Mouse (Mus musculus) heart, embryonic 16.5 days (tissue): ENCODE measurements around the gene Gpc6. TPM values are rescaled to one million over a fixed set of nuclear protein-coding genes. Genes with fewer than 3 reads are reported as not detected.
A peak's percentile ranks its signal among the peaks of the same experiment; 100 is the strongest.

Source experiments
- ATAC-seq: fragments of 200-750 bp; cut with Nextera tagmentation; replicated peaks from 2 replicates; pipeline ENCODE4 v1.8.0; 2017; ENCODE audit warnings: moderate number of reproducible peaks; ENCODE audit not compliant: insufficient read depth, low FRiP score; ENCODE audit errors: extremely low read depth
- H3K27ac ChIP-seq: fragments of 300-500 bp; sonication (generic); 2 replicates; pipeline ENCODE4 v1.5.1; 2014; ENCODE audit warnings: mild to moderate bottlenecking, low read length, control low read depth, moderate library complexity
- H3K27me3 ChIP-seq: fragments of 300-500 bp; sonication (generic); 2 replicates; pipeline ENCODE4 v1.6.1; 2014; ENCODE audit warnings: low read length, mixed read lengths; ENCODE audit not compliant: control insufficient read depth, insufficient read depth
- H3K36me3 ChIP-seq: fragments of 300-500 bp; sonication (generic); 2 replicates; pipeline ENCODE4 v1.6.1; 2014; ENCODE audit not compliant: control insufficient read depth, insufficient read depth
- H3K4me1 ChIP-seq: fragments of 300-500 bp; sonication (generic); 2 replicates; pipeline ENCODE4 v1.6.1; 2014; ENCODE audit warnings: low read length, mixed read lengths; ENCODE audit not compliant: control insufficient read depth, insufficient read depth
- H3K4me2 ChIP-seq: fragments of 300-500 bp; sonication (generic); 2 replicates; pipeline ENCODE4 v1.6.1; 2014; ENCODE audit warnings: low read depth, mild to moderate bottlenecking, control low read depth, low read length
- H3K4me3 ChIP-seq: fragments of 300-500 bp; sonication (generic); 2 replicates; pipeline ENCODE4 v1.5.1; 2014; ENCODE audit warnings: mild to moderate bottlenecking, control low read depth, low read length
- H3K9ac ChIP-seq: fragments of 300-500 bp; sonication (generic); 2 replicates; pipeline ENCODE4 v1.6.1; 2014; ENCODE audit warnings: low read length, control low read depth
- H3K9me3 ChIP-seq: fragments of 300-500 bp; sonication (generic); replicated peaks from 2 replicates; pipeline ENCODE4 v1.6.1; 2016; ENCODE audit warnings: low read length; ENCODE audit not compliant: control insufficient read depth
- WGBS: fragments of 180-500 bp; shearing (Covaris S2); extraction: QIAGEN DNeasy Blood & Tissue Kit; methylation state at CpG from one replicate; pipeline ENCODE4 v1.1.7; 2014; 5-methylcytosine and 5-hydroxymethylcytosine counted together
- polyA plus RNA-seq: library from polyadenylated mRNA; unstranded; fragments of >200 nt; fragmentation: Nextera tagmentation; extraction: Ambion mirVana; gene quantifications from 2 replicates; pipeline ENCODE4 v1.2.1, GENCODE M21; 2015

Gene Gpc6
- polyA plus RNA-seq, 1 experiment from 2014 or later: 15.8 TPM

DNA sequence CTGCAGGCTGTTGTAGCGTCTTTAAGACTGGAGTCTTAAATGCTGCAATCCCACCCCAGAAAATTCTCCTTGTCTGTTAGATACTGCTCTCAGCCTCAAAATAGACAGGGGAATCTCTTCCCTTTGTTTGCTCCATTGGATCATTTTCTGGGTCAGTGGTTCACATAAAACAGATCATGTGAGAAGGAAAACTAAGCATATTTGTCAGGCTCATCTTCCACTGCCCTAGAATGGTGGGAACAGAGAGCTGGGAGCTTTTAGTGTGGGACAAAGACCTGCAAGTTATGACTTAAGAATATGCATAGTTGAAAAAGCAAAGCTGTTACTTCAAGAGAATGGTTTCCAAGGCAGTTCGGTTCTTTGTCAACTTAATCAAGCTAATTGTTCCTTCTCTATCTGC is 136.4 kb downstream of the Gpc6 start:
- no peak for ATAC-seq
- Histone ChIP-seq H3K36me3 (no peaks in the 10 kb centered on the region), H3K27ac (no peak overlapping the region), H3K27me3 (no peaks in the 10 kb centered on the region), H3K9ac (no peak overlapping the region), H3K4me1 (no peaks in the 10 kb centered on the region), H3K9me3 (no peaks in the 10 kb centered on the region), H3K4me2 (no peak overlapping the region), H3K4me3 (no peak overlapping the region)
- WGBS: 86% methylated on average over 2 of the region's 2 CpGs

GRCm38 (mm10) chr14:117068179-117068578 is 143.1 kb downstream of the Gpc6 start:
- ATAC-seq: no peak
- WGBS: 74% methylated on average over 5 of the region's 5 CpGs

GRCm38 (mm10) chr14:117070470-117071085 is 145.5 kb downstream of the Gpc6 start:
- H3K36me3 ChIP-seq: no peaks in the 10 kb centered on the region
- no peak for ATAC-seq
- H3K9me3 ChIP-seq: no peaks in the 10 kb centered on the region
- H3K4me2 ChIP-seq: no peak overlapping the region
- WGBS: 73% methylated on average over 4 of the region's 4 CpGs
- no peak overlapping the region for H3K4me3 ChIP-seq
- H3K9ac ChIP-seq: no peak overlapping the region
- H3K27ac ChIP-seq: no peak overlapping the region
- H3K27me3 ChIP-seq: no peaks in the 10 kb centered on the region
- no peaks in the 10 kb centered on the region for H3K4me1 ChIP-seq

More at GRCm38 (mm10) chr14:117068179-117068578, 143.1 kb downstream of the Gpc6 start:
- Histone ChIP-seq H3K27ac (no peak overlapping the region), H3K4me2 (no peak overlapping the region), H3K4me3 (no peak overlapping the region), H3K36me3 (no peaks in the 10 kb centered on the region), H3K4me1 (no peaks in the 10 kb centered on the region), H3K9me3 (no peaks in the 10 kb centered on the region), H3K9ac (no peak overlapping the region), H3K27me3 (no peaks in the 10 kb centered on the region)

- H3K27ac ChIP-seq: no peak overlapping the region
- 75% methylated on average over 4 of the region's 4 CpGs for WGBS
- no peaks in the 10 kb centered on the region for H3K27me3 ChIP-seq
- no peak overlapping the region for H3K4me2 ChIP-seq
- 0 out of 2 replicates have a peak, but pooled peaks cover 3% of the 10 kb centered on the region for H3K4me1 ChIP-seq
- H3K36me3 ChIP-seq: no peaks in the 10 kb centered on the region
- ATAC-seq: no peak
- H3K4me3 ChIP-seq: no peak overlapping the region
- H3K9ac ChIP-seq: no peak overlapping the region
- H3K9me3 ChIP-seq: no peaks in the 10 kb centered on the region
Observed at GRCm38 (mm10) chr14:117093586-117093985, 168.5 kb downstream of the Gpc6 start.

DNA sequence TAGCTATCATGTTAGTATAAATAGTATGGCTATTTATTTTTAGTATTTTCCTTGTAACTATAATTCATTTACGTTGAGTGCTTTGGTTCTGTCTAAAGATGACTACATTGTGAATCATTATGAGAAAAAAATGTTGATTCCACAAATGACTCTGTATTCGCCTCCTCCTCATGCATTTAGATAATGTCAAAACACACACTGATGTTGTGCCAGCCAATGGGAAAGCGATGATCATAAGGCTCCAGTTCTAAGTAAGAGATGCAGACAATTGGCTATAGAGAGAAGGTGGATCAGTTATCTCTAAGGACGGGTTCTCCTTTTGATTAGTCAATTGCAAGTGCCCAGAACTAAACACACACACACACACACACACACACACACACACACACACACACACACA is 181.8 kb downstream of the Gpc6 start:
- H3K27me3 ChIP-seq: no peaks in the 10 kb centered on the region
- H3K36me3 ChIP-seq: no peaks in the 10 kb centered on the region
- H3K9ac ChIP-seq: no peak overlapping the region
- WGBS: 77% methylated on average over 4 of the region's 4 CpGs
- H3K4me3 ChIP-seq: no peak overlapping the region
- no peaks in the 10 kb centered on the region for H3K9me3 ChIP-seq
- no peaks in the 10 kb centered on the region for H3K4me1 ChIP-seq
- H3K4me2 ChIP-seq: no peak overlapping the region
- H3K27ac ChIP-seq: no peak overlapping the region
- ATAC-seq: no peak

DNA sequence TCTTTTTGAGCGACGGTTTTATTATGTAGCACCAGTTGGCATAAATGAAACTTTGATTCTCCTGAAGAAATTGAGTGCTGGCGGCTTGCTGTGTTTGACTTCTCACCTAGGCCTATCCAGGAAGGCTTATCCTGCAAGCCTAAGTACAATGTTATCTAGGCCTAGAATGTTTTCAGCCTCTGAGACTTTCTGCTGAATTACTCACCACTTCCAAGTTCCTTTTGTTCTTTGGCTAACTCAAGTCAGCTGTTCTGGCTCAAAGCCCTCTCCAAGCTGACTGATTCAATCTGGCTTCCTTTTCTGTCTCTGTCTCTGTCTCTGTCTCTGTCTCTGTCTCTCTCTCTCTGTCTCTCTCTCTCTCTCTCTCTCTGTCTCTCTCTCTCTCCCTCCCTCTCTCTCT is 188.0 kb downstream of the Gpc6 start:
- ATAC-seq: no peak
- no peak overlapping the region for H3K9ac ChIP-seq
- H3K4me2 ChIP-seq: no peak overlapping the region
- H3K27ac ChIP-seq: no peak overlapping the region
- no peaks in the 10 kb centered on the region for H3K4me1 ChIP-seq
- no peaks in the 10 kb centered on the region for H3K27me3 ChIP-seq
- H3K9me3 ChIP-seq: no peaks in the 10 kb centered on the region
- 68% methylated on average over 3 of the region's 3 CpGs for WGBS
- no peaks in the 10 kb centered on the region for H3K36me3 ChIP-seq
- no peak overlapping the region for H3K4me3 ChIP-seq

- Histone ChIP-seq H3K9me3 (no peaks in the 10 kb centered on the region), H3K4me1 (no peaks in the 10 kb centered on the region), H3K9ac (no peak overlapping the region), H3K4me3 (no peak overlapping the region), H3K27ac (no peak overlapping the region), H3K4me2 (no peak overlapping the region), H3K27me3 (no peaks in the 10 kb centered on the region), H3K36me3 (no peaks in the 10 kb centered on the region)
- WGBS: 52% methylated on average over 1 of the region's 1 CpGs
- ATAC-seq: no peak
Observed at GRCm38 (mm10) chr14:117122036-117122435, 196.9 kb downstream of the Gpc6 start.

- no peaks in the 10 kb centered on the region for H3K4me1 ChIP-seq
- WGBS: 33% methylated on average over 1 of the region's 1 CpGs
- H3K9ac ChIP-seq: no peak overlapping the region
- no peak overlapping the region for H3K27ac ChIP-seq
- H3K9me3 ChIP-seq: no peaks in the 10 kb centered on the region
- no peaks in the 10 kb centered on the region for H3K27me3 ChIP-seq
- ATAC-seq: no peak
- no peaks in the 10 kb centered on the region for H3K36me3 ChIP-seq
- H3K4me3 ChIP-seq: no peak overlapping the region
- no peak overlapping the region for H3K4me2 ChIP-seq
Observed at GRCm38 (mm10) chr14:117130334-117130733, 205.2 kb downstream of the Gpc6 start.

DNA sequence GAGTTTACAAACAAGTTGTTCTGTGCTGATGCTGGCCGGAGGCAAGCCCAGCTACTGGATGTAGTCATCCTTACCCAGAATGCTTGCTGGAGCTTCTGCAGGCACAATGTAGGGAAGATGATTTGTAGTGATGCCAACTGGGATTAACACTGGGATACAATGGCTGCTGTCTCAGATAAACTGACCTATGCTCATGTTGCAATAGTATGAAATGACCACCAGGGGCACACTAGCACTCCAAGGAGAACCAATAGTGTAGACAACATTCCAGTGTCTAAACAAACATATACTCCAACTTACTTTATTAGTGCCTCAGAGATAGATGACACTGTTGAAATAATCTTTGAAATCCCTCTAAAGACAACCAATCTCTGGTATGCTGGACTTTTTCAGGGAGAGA is 206.2 kb downstream of the Gpc6 start:
- no peak for ATAC-seq
- Histone ChIP-seq H3K4me2 (no peak overlapping the region), H3K4me1 (no peaks in the 10 kb centered on the region), H3K9me3 (no peaks in the 10 kb centered on the region), H3K27ac (peak overlapping the region; percentile 53; the same call in 1 of the 2 replicates), H3K36me3 (no peaks in the 10 kb centered on the region), H3K9ac (no peak overlapping the region), H3K4me3 (no peak overlapping the region), H3K27me3 (no peaks in the 10 kb centered on the region)
- 86% methylated on average over 1 of the region's 1 CpGs for whole genome bisulfite sequencing
